Mouse (Mus musculus) ZHBTc4 (cell line): Measurements from ENCODE around the gene Itga3.
A peak's percentile ranks its signal among the peaks of the same experiment; 100 is the strongest.

Experiments
- DNase-seq: peaks from one replicate; pipeline ENCODE4 v3.0.0-alpha.2; 2011; ENCODE audit warnings: low read depth, low spot score

Gene Itga3

GRCm38 (mm10) chr11:95096608-95097373, 20.2 kb upstream of the Itga3 start:
- DNase-seq = no peak

GRCm38 (mm10) chr11:95095596-95095995, 19.0 kb upstream of the Itga3 start:
- no peak for DNase-seq

GRCm38 (mm10) chr11:95093077-95093476, 16.5 kb upstream of the Itga3 start:
- DNase-seq = no peak

GRCm38 (mm10) chr11:95088857-95089779, 12.5 kb upstream of the Itga3 start:
- no peak for DNase-seq

- peak; percentile 37 for DNase-seq
Observed at GRCm38 (mm10) chr11:95088286-95088685, 11.7 kb upstream of the Itga3 start.

GRCm38 (mm10) chr11:95087301-95088228, 11.0 kb upstream of the Itga3 start:
- DNase-seq = no peak

- no peak for DNase-seq
Observed at GRCm38 (mm10) chr11:95086229-95086628, 9.6 kb upstream of the Itga3 start.

- no peak for DNase-seq
Observed at GRCm38 (mm10) chr11:95085710-95086109, 9.1 kb upstream of the Itga3 start.

GRCm38 (mm10) chr11:95084811-95085382, 8.3 kb upstream of the Itga3 start:
- DNase-seq = peak; percentile 93

GRCm38 (mm10) chr11:95084175-95084574, 7.6 kb upstream of the Itga3 start:
- DNase-seq = peak; percentile 57

GRCm38 (mm10) chr11:95082896-95083295, 6.3 kb upstream of the Itga3 start:
- DNase-seq = no peak

- no peak for DNase-seq
Observed at GRCm38 (mm10) chr11:95080783-95081182, 4.2 kb upstream of the Itga3 start.

- no peak for DNase-seq
Observed at GRCm38 (mm10) chr11:95079256-95079875, 2.8 kb upstream of the Itga3 start.

- DNase-seq = no peak
Observed at GRCm38 (mm10) chr11:95077956-95078355, 1.4 kb upstream of the Itga3 start.

- DNase-seq = peak; percentile 72
Observed at GRCm38 (mm10) chr11:95076041-95076535, 513 bp downstream of the Itga3 start.

- no peak for DNase-seq
Observed at GRCm38 (mm10) chr11:95075197-95076040, 1.2 kb downstream of the Itga3 start.

- DNase-seq = no peak
Observed at GRCm38 (mm10) chr11:95074694-95075093, 1.9 kb downstream of the Itga3 start.

GRCm38 (mm10) chr11:95073835-95074234, 2.8 kb downstream of the Itga3 start:
- no peak for DNase-seq

GRCm38 (mm10) chr11:95072804-95073203, 3.8 kb downstream of the Itga3 start:
- no peak for DNase-seq

GRCm38 (mm10) chr11:95072136-95072535, 4.5 kb downstream of the Itga3 start:
- no peak for DNase-seq
